Mouse (Mus musculus): ENCODE data around the gene Usp3. TPM values are rescaled to one million over a fixed set of nuclear protein-coding genes. Genes with fewer than 3 reads are reported as not detected.

Gene Usp3
- polyA plus RNA-seq, 1 experiment from 2014 or later, result 104 TPM

GRCm38 (mm10) chr9:66586533-66586932, 6.4 kb downstream of the Usp3 start:
- H3K9ac ChIP-seq (ENCODE audit: low read length), result no peak overlapping the region
- WGBS, result 64% methylated on average over 1 of the region's 1 CpGs

GRCm38 (mm10) chr9:66585191-66585590, 7.8 kb downstream of the Usp3 start:
- Histone ChIP-seq H3K4me1 (ENCODE audit: control insufficient read depth, insufficient read depth, low read length) (peaks cover 8% of the 10 kb centered on the region), H3K4me2 (no peak overlapping the region), H3K27me3 (ENCODE audit: control insufficient read depth, insufficient read depth, low read length) (no peaks in the 10 kb centered on the region), H3K27ac (ENCODE audit: low read depth, low read length) (no peak overlapping the region), H3K9ac (ENCODE audit: low read length) (no peak overlapping the region), H3K4me3 (ENCODE audit: low read depth, low read length) (no peak overlapping the region), H3K36me3 (ENCODE audit: control insufficient read depth, insufficient read depth, low read length) (no peaks in the 10 kb centered on the region), H3K9me3 (ENCODE audit: control insufficient read depth, low read length) (no peaks in the 10 kb centered on the region)
- DNase-seq (ENCODE audit: low spot score, missing footprints), result no peak
- no peak for ATAC-seq (ENCODE audit: low FRiP score)
- 69% methylated on average over 1 of the region's 1 CpGs for WGBS

More at GRCm38 (mm10) chr9:66586533-66586932, 6.4 kb downstream of the Usp3 start:
- ATAC-seq (ENCODE audit: low FRiP score), result no peak
- Histone ChIP-seq H3K36me3 (ENCODE audit: control insufficient read depth, insufficient read depth, low read length) (no peaks in the 10 kb centered on the region), H3K9me3 (ENCODE audit: control insufficient read depth, low read length) (no peaks in the 10 kb centered on the region), H3K27me3 (ENCODE audit: control insufficient read depth, insufficient read depth, low read length) (no peaks in the 10 kb centered on the region), H3K27ac (ENCODE audit: low read depth, low read length) (no peak overlapping the region), H3K4me3 (ENCODE audit: low read depth, low read length) (no peak overlapping the region), H3K4me2 (no peak overlapping the region), H3K4me1 (ENCODE audit: control insufficient read depth, insufficient read depth, low read length) (peaks cover 20% of the 10 kb centered on the region)
- DNase-seq (ENCODE audit: low spot score, missing footprints), result no peak

GRCm38 (mm10) chr9:66584176-66584575, 8.8 kb downstream of the Usp3 start:
- Histone ChIP-seq H3K9me3 (ENCODE audit: control insufficient read depth, low read length) (no peaks in the 10 kb centered on the region), H3K4me3 (ENCODE audit: low read depth, low read length) (no peak overlapping the region), H3K27me3 (ENCODE audit: control insufficient read depth, insufficient read depth, low read length) (no peaks in the 10 kb centered on the region), H3K27ac (ENCODE audit: low read depth, low read length) (no peak overlapping the region), H3K9ac (ENCODE audit: low read length) (no peak overlapping the region), H3K4me2 (no peak overlapping the region), H3K36me3 (ENCODE audit: control insufficient read depth, insufficient read depth, low read length) (no peaks in the 10 kb centered on the region), H3K4me1 (ENCODE audit: control insufficient read depth, insufficient read depth, low read length) (0 out of 2 replicates have a peak, but pooled peaks cover 5% of the 10 kb centered on the region)
- ATAC-seq (ENCODE audit: low FRiP score), result no peak
- DNase-seq (ENCODE audit: low spot score, missing footprints), result no peak

- no peak overlapping the region for H3K27ac ChIP-seq (ENCODE audit: low read depth, low read length)
- H3K36me3 ChIP-seq (ENCODE audit: control insufficient read depth, insufficient read depth, low read length), result no peaks in the 10 kb centered on the region
- no peaks in the 10 kb centered on the region for H3K27me3 ChIP-seq (ENCODE audit: control insufficient read depth, insufficient read depth, low read length)
- no peak for DNase-seq (ENCODE audit: low spot score, missing footprints)
- no peak for ATAC-seq (ENCODE audit: low FRiP score)
- H3K9me3 ChIP-seq (ENCODE audit: control insufficient read depth, low read length), result no peaks in the 10 kb centered on the region
- H3K9ac ChIP-seq (ENCODE audit: low read length), result no peak overlapping the region
- H3K4me3 ChIP-seq (ENCODE audit: low read depth, low read length), result no peak overlapping the region
- H3K4me1 ChIP-seq (ENCODE audit: control insufficient read depth, insufficient read depth, low read length), result 0 out of 2 replicates have a peak, but pooled peaks cover 5% of the 10 kb centered on the region
- 92% methylated on average over 1 of the region's 1 CpGs for WGBS
- H3K4me2 ChIP-seq, result no peak overlapping the region
Observed at GRCm38 (mm10) chr9:66583244-66583643, 9.7 kb downstream of the Usp3 start.

- Histone ChIP-seq H3K4me1 (ENCODE audit: control insufficient read depth, insufficient read depth, low read length) (0 out of 2 replicates have a peak, but pooled peaks cover 2% of the 10 kb centered on the region), H3K27me3 (ENCODE audit: control insufficient read depth, insufficient read depth, low read length) (no peaks in the 10 kb centered on the region), H3K9me3 (ENCODE audit: control insufficient read depth, low read length) (no peaks in the 10 kb centered on the region), H3K4me3 (ENCODE audit: low read depth, low read length) (no peak overlapping the region), H3K9ac (ENCODE audit: low read length) (no peak overlapping the region), H3K27ac (ENCODE audit: low read depth, low read length) (no peak overlapping the region), H3K4me2 (no peak overlapping the region), H3K36me3 (ENCODE audit: control insufficient read depth, insufficient read depth, low read length) (no peaks in the 10 kb centered on the region)
- DNase-seq (ENCODE audit: low spot score, missing footprints), result no peak
- no peak for ATAC-seq (ENCODE audit: low FRiP score)
- WGBS, result 84% methylated on average over 3 of the region's 3 CpGs
Observed at GRCm38 (mm10) chr9:66581694-66582093, 11.2 kb downstream of the Usp3 start.

GRCm38 (mm10) chr9:66580722-66581121, 12.2 kb downstream of the Usp3 start:
- 100% methylated on average over 1 of the region's 1 CpGs for WGBS
- no peak for ATAC-seq (ENCODE audit: low FRiP score)
- Histone ChIP-seq H3K36me3 (ENCODE audit: control insufficient read depth, insufficient read depth, low read length) (no peaks in the 10 kb centered on the region), H3K4me1 (ENCODE audit: control insufficient read depth, insufficient read depth, low read length) (no peaks in the 10 kb centered on the region), H3K4me2 (no peak overlapping the region), H3K9ac (ENCODE audit: low read length) (no peak overlapping the region), H3K9me3 (ENCODE audit: control insufficient read depth, low read length) (no peaks in the 10 kb centered on the region), H3K4me3 (ENCODE audit: low read depth, low read length) (no peak overlapping the region), H3K27ac (ENCODE audit: low read depth, low read length) (no peak overlapping the region), H3K27me3 (ENCODE audit: control insufficient read depth, insufficient read depth, low read length) (no peaks in the 10 kb centered on the region)
- no peak for DNase-seq (ENCODE audit: low spot score, missing footprints)

GRCm38 (mm10) chr9:66575878-66576238, 17.1 kb downstream of the Usp3 start:
- H3K4me2 ChIP-seq, result no peak overlapping the region
- H3K4me3 ChIP-seq (ENCODE audit: low read depth, low read length), result no peak overlapping the region
- H3K9ac ChIP-seq (ENCODE audit: low read length), result no peak overlapping the region
- H3K4me1 ChIP-seq (ENCODE audit: control insufficient read depth, insufficient read depth, low read length), result no peaks in the 10 kb centered on the region
- ATAC-seq (ENCODE audit: low FRiP score), result no peak
- no peak overlapping the region for H3K27ac ChIP-seq (ENCODE audit: low read depth, low read length)
- H3K27me3 ChIP-seq (ENCODE audit: control insufficient read depth, insufficient read depth, low read length), result no peaks in the 10 kb centered on the region
- H3K36me3 ChIP-seq (ENCODE audit: control insufficient read depth, insufficient read depth, low read length), result no peaks in the 10 kb centered on the region
- no peak for DNase-seq (ENCODE audit: low spot score, missing footprints)
- 93% methylated on average over 1 of the region's 1 CpGs for WGBS
- no peaks in the 10 kb centered on the region for H3K9me3 ChIP-seq (ENCODE audit: control insufficient read depth, low read length)

- Histone ChIP-seq H3K27ac (ENCODE audit: low read depth, low read length) (no peak overlapping the region), H3K36me3 (ENCODE audit: control insufficient read depth, insufficient read depth, low read length) (no peaks in the 10 kb centered on the region), H3K9ac (ENCODE audit: low read length) (no peak overlapping the region), H3K27me3 (ENCODE audit: control insufficient read depth, insufficient read depth, low read length) (no peaks in the 10 kb centered on the region), H3K4me2 (no peak overlapping the region), H3K4me1 (ENCODE audit: control insufficient read depth, insufficient read depth, low read length) (no peaks in the 10 kb centered on the region), H3K9me3 (ENCODE audit: control insufficient read depth, low read length) (no peaks in the 10 kb centered on the region), H3K4me3 (ENCODE audit: low read depth, low read length) (no peak overlapping the region)
- ATAC-seq (ENCODE audit: low FRiP score) (no peak), DNase-seq (ENCODE audit: low spot score, missing footprints) (no peak)
- WGBS, result 74% methylated on average over 1 of the region's 1 CpGs
Observed at GRCm38 (mm10) chr9:66575041-66575877, 17.7 kb downstream of the Usp3 start.

- WGBS, result 87% methylated on average over 4 of the region's 4 CpGs
- H3K4me1 ChIP-seq (ENCODE audit: control insufficient read depth, insufficient read depth, low read length), result no peaks in the 10 kb centered on the region
- no peak overlapping the region for H3K4me2 ChIP-seq
- no peak overlapping the region for H3K4me3 ChIP-seq (ENCODE audit: low read depth, low read length)
- no peak overlapping the region for H3K27ac ChIP-seq (ENCODE audit: low read depth, low read length)
- no peaks in the 10 kb centered on the region for H3K36me3 ChIP-seq (ENCODE audit: control insufficient read depth, insufficient read depth, low read length)
- no peaks in the 10 kb centered on the region for H3K27me3 ChIP-seq (ENCODE audit: control insufficient read depth, insufficient read depth, low read length)
- H3K9ac ChIP-seq (ENCODE audit: low read length), result no peak overlapping the region
- ATAC-seq (ENCODE audit: low FRiP score), result no peak
- no peak for DNase-seq (ENCODE audit: low spot score, missing footprints)
- no peaks in the 10 kb centered on the region for H3K9me3 ChIP-seq (ENCODE audit: control insufficient read depth, low read length)
Observed at GRCm38 (mm10) chr9:66571986-66572700, 20.8 kb downstream of the Usp3 start.

Measured in midbrain, embryonic 11.5 days (tissue).